Mouse (Mus musculus) kidney, postnatal 0 days (tissue): ENCODE data around the gene Sis. TPM values are rescaled to one million over a fixed set of nuclear protein-coding genes. Genes with fewer than 3 reads are reported as not detected.

Experiments
- ATAC-seq: fragments of 200-750 bp; cut with Nextera tagmentation; replicated peaks from 2 replicates; pipeline ENCODE4 v1.8.0; 2017; ENCODE audit warnings: low read depth, moderate number of reproducible peaks, moderate TSS enrichment, moderate library complexity; ENCODE audit not compliant: low FRiP score
- DNase-seq: peaks from one replicate; pipeline ENCODE4 v3.0.0-alpha.2; 2016; ENCODE audit warnings: low spot score
- H3K27ac ChIP-seq: fragments of 300-500 bp; sonication (generic); 2 replicates; pipeline ENCODE4 v1.5.1; 2014; ENCODE audit warnings: mild to moderate bottlenecking
- H3K27me3 ChIP-seq: fragments of 300-500 bp; sonication (generic); 2 replicates; pipeline ENCODE4 v1.6.1; 2014; ENCODE audit warnings: low read length, mixed read lengths; ENCODE audit not compliant: insufficient read depth
- H3K36me3 ChIP-seq: fragments of 300-500 bp; sonication (generic); 2 replicates; pipeline ENCODE4 v1.6.1; 2014; ENCODE audit warnings: low read length, mixed read lengths; ENCODE audit not compliant: insufficient read depth
- H3K4me1 ChIP-seq: fragments of 300-500 bp; sonication (generic); replicated peaks from 2 replicates; pipeline ENCODE4 v1.6.1; 2014; ENCODE audit warnings: antibody characterized with exemption, low read length, mixed read lengths; ENCODE audit not compliant: insufficient read depth
- H3K4me2 ChIP-seq: fragments of 300-500 bp; sonication (generic); 2 replicates; pipeline ENCODE4 v1.6.1; 2014; ENCODE audit warnings: mild to moderate bottlenecking, low read length, moderate library complexity, mixed read lengths
- H3K4me3 ChIP-seq: fragments of 300-500 bp; sonication (generic); replicated peaks from 2 replicates; pipeline ENCODE4 v1.5.1; 2014; ENCODE audit warnings: low read depth, low read length
- H3K9ac ChIP-seq: fragments of 300-500 bp; sonication (generic); 2 replicates; pipeline ENCODE4 v1.6.1; 2014; ENCODE audit warnings: low read depth, low read length
- H3K9me3 ChIP-seq: fragments of 300-500 bp; sonication (generic); replicated peaks from 2 replicates; pipeline ENCODE4 v1.6.1; 2016; ENCODE audit warnings: low read length, inconsistent platforms, mixed read lengths
- CTCF ChIP-seq: IDR thresholded peaks from 2 replicates; pipeline ENCODE4 v1.5.1; 2016; ENCODE audit warnings: antibody characterized with exemption, low read depth, mild to moderate bottlenecking, moderate library complexity
- WGBS: fragments of 180-500 bp; shearing (Covaris S2); extraction: QIAGEN DNeasy Blood & Tissue Kit; methylation state at CpG from one replicate; pipeline ENCODE4 v1.1.7; 2014; 5-methylcytosine and 5-hydroxymethylcytosine counted together
- polyA plus RNA-seq: library from polyadenylated mRNA; unstranded; fragments of >200 nt; fragmentation: Nextera tagmentation; extraction: Ambion mirVana; gene quantifications from 2 replicates; pipeline ENCODE4 v1.2.1, GENCODE M21; 2015

Gene Sis
- polyA plus RNA-seq, 1 experiment from 2014 or later: not detected

- 76% methylated on average over 4 of the region's 4 CpGs for WGBS
- no peak overlapping the region for H3K4me3 ChIP-seq
- TF ChIP-seq CTCF: no peak
- H3K27ac ChIP-seq: no peak overlapping the region
- no peaks in the 10 kb centered on the region for H3K27me3 ChIP-seq
- no peak overlapping the region for H3K4me2 ChIP-seq
- no peaks in the 10 kb centered on the region for H3K9me3 ChIP-seq
- ATAC-seq (no peak), DNase-seq (no peak)
- H3K4me1 ChIP-seq: no peaks in the 10 kb centered on the region
- no peaks in the 10 kb centered on the region for H3K36me3 ChIP-seq
- no peak overlapping the region for H3K9ac ChIP-seq
These were observed 48.6 kb downstream of the Sis start for GRCm38 (mm10) chr3:72918919-72919526.

GRCm38 (mm10) chr3:72882501-72882900 is 85.2 kb downstream of the Sis start:
- H3K4me2 ChIP-seq: no peak overlapping the region
- H3K27ac ChIP-seq: no peak overlapping the region
- no peak for DNase-seq
- no peaks in the 10 kb centered on the region for H3K4me1 ChIP-seq
- no peaks in the 10 kb centered on the region for H3K36me3 ChIP-seq
- 87% methylated on average over 1 of the region's 1 CpGs for WGBS
- H3K9ac ChIP-seq: no peak overlapping the region
- TF ChIP-seq CTCF: no peak
- H3K27me3 ChIP-seq: no peaks in the 10 kb centered on the region
- ATAC-seq: no peak
- H3K9me3 ChIP-seq: no peaks in the 10 kb centered on the region
- H3K4me3 ChIP-seq: no peak overlapping the region

DNA sequence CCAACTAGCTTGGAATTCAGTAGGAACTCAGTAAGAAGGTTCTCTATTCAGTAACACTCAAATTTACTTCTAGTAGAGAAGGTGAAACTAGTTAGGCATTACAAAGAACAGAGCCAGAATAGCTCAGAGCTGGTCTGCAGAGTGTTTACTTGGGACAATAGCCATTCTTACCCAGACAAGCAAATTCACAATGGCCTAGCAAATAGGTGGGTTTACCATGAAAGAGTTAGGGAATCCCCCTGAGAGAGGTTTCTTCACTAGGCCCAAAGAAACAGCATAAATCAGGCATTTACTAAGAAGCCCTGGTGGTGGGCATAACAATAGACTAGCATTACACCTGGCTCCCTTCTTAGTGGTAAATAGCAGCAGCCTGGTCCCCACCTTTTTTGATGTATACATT is 99.5 kb downstream of the Sis start:
- no peak overlapping the region for H3K9ac ChIP-seq
- no peak overlapping the region for H3K4me3 ChIP-seq
- ATAC-seq (no peak), DNase-seq (no peak)
- H3K36me3 ChIP-seq: no peaks in the 10 kb centered on the region
- no peak overlapping the region for H3K27ac ChIP-seq
- no peaks in the 10 kb centered on the region for H3K4me1 ChIP-seq
- no peak overlapping the region for H3K4me2 ChIP-seq
- H3K9me3 ChIP-seq: no peaks in the 10 kb centered on the region
- no peak for TF ChIP-seq CTCF
- no peaks in the 10 kb centered on the region for H3K27me3 ChIP-seq

DNA sequence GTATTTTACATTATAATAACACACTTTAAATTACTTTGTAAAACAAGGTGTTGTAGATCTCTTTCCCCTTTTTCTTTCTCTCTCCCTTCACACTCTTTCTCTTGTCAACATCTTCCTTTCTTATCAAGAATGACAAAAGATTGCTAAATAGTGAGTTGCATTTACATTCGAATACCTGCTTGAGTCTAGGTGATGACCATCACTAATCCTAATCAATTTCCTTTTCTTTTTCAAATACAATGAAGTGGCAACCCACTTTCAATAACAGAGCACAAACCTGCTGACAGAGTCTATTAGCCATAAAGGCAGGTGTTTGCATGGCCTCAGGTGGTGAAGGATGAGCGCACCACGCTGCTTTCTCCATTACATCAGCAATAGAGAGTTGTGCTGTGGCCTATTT is 108.9 kb downstream of the Sis start:
- TF ChIP-seq CTCF: no peak
- Histone ChIP-seq H3K4me1 (no peaks in the 10 kb centered on the region), H3K9me3 (no peaks in the 10 kb centered on the region), H3K4me2 (no peak overlapping the region), H3K4me3 (no peak overlapping the region), H3K9ac (no peak overlapping the region), H3K36me3 (no peaks in the 10 kb centered on the region), H3K27ac (no peak overlapping the region), H3K27me3 (no peaks in the 10 kb centered on the region)
- 82% methylated on average over 3 of the region's 3 CpGs for WGBS
- no peak for DNase-seq
- ATAC-seq: no peak

DNA sequence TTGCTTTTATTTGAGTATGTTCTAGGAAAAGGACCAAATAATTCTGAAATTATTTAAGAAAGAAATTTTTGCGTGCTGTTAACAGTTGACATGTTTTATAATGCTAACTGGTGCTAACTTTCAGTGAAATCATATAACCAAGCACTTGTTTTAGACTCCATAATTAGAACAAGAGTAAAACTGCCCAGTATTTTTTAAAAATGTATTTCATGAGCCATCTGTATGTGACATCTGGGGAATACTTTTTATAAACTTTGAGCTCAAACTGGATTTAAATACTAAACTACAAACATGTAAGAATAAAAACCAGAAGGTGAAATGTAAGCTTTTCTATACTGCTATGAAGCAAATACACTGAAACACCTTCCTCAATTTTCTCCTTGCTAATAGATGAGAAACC is 112.3 kb downstream of the Sis start:
- H3K4me1 ChIP-seq: no peaks in the 10 kb centered on the region
- no peaks in the 10 kb centered on the region for H3K27me3 ChIP-seq
- TF ChIP-seq CTCF: no peak
- H3K9ac ChIP-seq: no peak overlapping the region
- no peaks in the 10 kb centered on the region for H3K36me3 ChIP-seq
- ATAC-seq (no peak), DNase-seq (no peak)
- no peak overlapping the region for H3K27ac ChIP-seq
- H3K9me3 ChIP-seq: no peaks in the 10 kb centered on the region
- no peak overlapping the region for H3K4me3 ChIP-seq
- no peak overlapping the region for H3K4me2 ChIP-seq
- 74% methylated on average over 1 of the region's 1 CpGs for WGBS

- no peak overlapping the region for H3K27ac ChIP-seq
- WGBS: 69% methylated on average over 2 of the region's 2 CpGs
- no peak overlapping the region for H3K4me3 ChIP-seq
- no peaks in the 10 kb centered on the region for H3K4me1 ChIP-seq
- no peak overlapping the region for H3K4me2 ChIP-seq
- no peak for TF ChIP-seq CTCF
- no peak overlapping the region for H3K9ac ChIP-seq
- H3K36me3 ChIP-seq: no peaks in the 10 kb centered on the region
- no peak for ATAC-seq
- H3K9me3 ChIP-seq: no peaks in the 10 kb centered on the region
- DNase-seq: no peak
- H3K27me3 ChIP-seq: no peaks in the 10 kb centered on the region
These were observed 127.0 kb downstream of the Sis start for GRCm38 (mm10) chr3:72840641-72841040.

Other genes starting within 250 kb of the Sis start
- gene Slitrk3, start 89.9 kb upstream of the Sis start, polyA plus RNA-seq: 0.03 TPM in 1 of 2 replicates, not detected in the other